In the genomic region with DNA sequence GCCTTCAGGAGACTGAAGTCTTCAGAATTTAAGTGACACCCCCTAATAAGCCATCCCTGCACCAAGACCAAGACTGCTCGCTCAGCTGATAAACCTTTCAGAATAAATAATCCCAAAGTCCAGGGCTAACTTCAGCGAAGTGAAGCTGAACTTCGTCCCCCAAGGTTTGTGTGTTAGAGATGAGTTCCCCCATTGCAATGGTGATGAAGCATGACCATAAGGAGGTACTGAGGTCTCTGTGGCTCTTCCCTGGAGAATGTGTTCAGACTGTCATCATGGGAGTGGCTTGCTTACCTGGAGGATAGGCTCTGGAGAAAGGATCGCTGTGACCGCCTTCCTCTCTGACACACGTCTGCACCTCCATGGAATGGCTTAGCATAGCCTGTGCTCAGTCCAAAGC, we compare ENCODE assay signal across 23 mouse cellular contexts.
"Had no signal": no experiment of that assay in that cellular context is flagged by ENCODE, and none has a peak within 500 bp of the region (broad histone marks: within the 10 kb centered on the region; RNA-seq: fewer than 3 reads in every experiment).

No protein-coding gene starts in this region.

- H3K27ac ChIP-seq: hindbrain, postnatal 0 days; limb, embryonic 10.5 days; limb, embryonic 13.5 days; liver, embryonic 12.5 days; liver, embryonic 15.5 days; lung, embryonic 15.5 days; midbrain, embryonic 12.5 days; neural tube, embryonic 13.5 days; stomach, embryonic 15.5 days had no signal

- DNase-seq: kidney, adult 11 months; kidney, postnatal 4 days; liver; lung, adult 18-20 months; lung, postnatal 10 days; lung, postnatal 36 days; retina, postnatal 1 day; right cerebral cortex, postnatal 25 days; spleen, adult 18-20 months; thymus, adult 18-20 months; thymus, postnatal 36 days had no signal

- H3K4me3 ChIP-seq: limb, embryonic 10.5 days; limb, embryonic 13.5 days; liver, embryonic 12.5 days; liver, embryonic 15.5 days; lung, embryonic 15.5 days; midbrain, embryonic 12.5 days; myocyte; neural tube, embryonic 13.5 days; stomach, embryonic 15.5 days had no signal

- H3K27me3 ChIP-seq: limb, embryonic 13.5 days; liver, embryonic 12.5 days; liver, embryonic 15.5 days; lung, embryonic 15.5 days; midbrain, embryonic 12.5 days; neural tube, embryonic 13.5 days; stomach, embryonic 15.5 days had no signal

- ATAC-seq: hindbrain, postnatal 0 days; inflammation-experienced regulatory T-cells, adult 6 months; liver, embryonic 12.5 days; midbrain, embryonic 16.5 days had no signal

- H3K4me2 ChIP-seq: limb, embryonic 13.5 days; liver, embryonic 12.5 days; liver, embryonic 15.5 days; lung, embryonic 15.5 days; midbrain, embryonic 12.5 days; neural tube, embryonic 13.5 days; stomach, embryonic 15.5 days had no signal

- H3K9ac ChIP-seq: limb, embryonic 13.5 days; liver, embryonic 12.5 days; liver, embryonic 15.5 days; lung, embryonic 15.5 days; midbrain, embryonic 12.5 days; neural tube, embryonic 13.5 days; stomach, embryonic 15.5 days had no signal

- H3K9me3 ChIP-seq: limb, embryonic 10.5 days; liver, embryonic 12.5 days; liver, embryonic 15.5 days; lung, embryonic 15.5 days; stomach, embryonic 15.5 days had no signal

- H3K36me3 ChIP-seq: limb, embryonic 10.5 days; liver, embryonic 12.5 days; liver, embryonic 15.5 days; lung, embryonic 15.5 days; midbrain, embryonic 12.5 days had no signal

- H3K4me1 ChIP-seq: limb, embryonic 10.5 days; limb, embryonic 13.5 days; liver, embryonic 12.5 days; liver, embryonic 15.5 days; lung, embryonic 15.5 days; midbrain, embryonic 12.5 days; neural tube, embryonic 13.5 days; stomach, embryonic 15.5 days had no signal
